In genomic region chr6:147030096-147030885, GRCm38 (mm10) we compare ENCODE assay signal across 24 mouse cellular contexts. TPM values are rescaled to one million over a fixed set of nuclear protein-coding genes. Genes with fewer than 3 reads are reported as not detected.
DNase-seq lines count a peak whose midpoint lies in the region; ATAC-seq and TF ChIP-seq lines count a peak whose summit lies in the region.
"Had no signal": no experiment of that assay in that cellular context is flagged by ENCODE, and none has a peak within 500 bp of the region (broad histone marks: within the 10 kb centered on the region; RNA-seq: fewer than 3 reads in every experiment).

No protein-coding gene starts in this region.

- no peaks in the 10 kb centered on the region; the same call in 1 of the 2 replicates for H3K36me3 ChIP-seq in forebrain, embryonic 13.5 days (ENCODE audit: poor library complexity, severe bottlenecking)
- no peaks in the 10 kb centered on the region for H3K36me3 ChIP-seq in forebrain, embryonic 11.5 days (ENCODE audit: control insufficient read depth, insufficient read depth, low read length)
- H3K36me3 ChIP-seq: hindbrain, embryonic 15.5 days; neural tube, embryonic 13.5 days had no signal

- WGBS in forebrain, embryonic 13.5 days, result 77% methylated on average over 15 of the region's 15 CpGs
- 89% methylated on average over 15 of the region's 15 CpGs for WGBS in forebrain, embryonic 11.5 days
- 11% methylated on average over 15 of the region's 15 CpGs for WGBS in cerebellum, adult 2 months

- no peak for TF ChIP-seq CTCF in cerebellum, adult 2 months (IDR thresholded peaks at IDR 0.05; ENCODE audit: borderline replicate concordance, insufficient read depth, low read depth, low read length)
- TF ChIP-seq CTCF in layer of hippocampus, adult 2 months (conservative IDR thresholded peaks at IDR 0.05), result no peak

- TF ChIP-seq POLR2A in cerebellum, adult 2 months (IDR thresholded peaks at IDR 0.05; ENCODE audit: borderline replicate concordance, insufficient read depth, low read length), result no peak

- H3K27me3 ChIP-seq in forebrain, embryonic 13.5 days, result no peaks in the 10 kb centered on the region
- H3K27me3 ChIP-seq in forebrain, embryonic 11.5 days (ENCODE audit: control insufficient read depth, insufficient read depth, low read length), result no peaks in the 10 kb centered on the region
- H3K27me3 ChIP-seq in cerebellum, adult 2 months (ENCODE audit: control insufficient read depth, insufficient read depth, low read length), result no peaks in the 10 kb centered on the region
- H3K27me3 ChIP-seq: embryonic facial prominence, embryonic 13.5 days; heart, embryonic 12.5 days; hindbrain, embryonic 15.5 days; kidney, embryonic 15.5 days; limb, embryonic 13.5 days; neural tube, embryonic 13.5 days; Patski had no signal

- no peak for DNase-seq in forebrain, embryonic 11.5 days (ENCODE audit: low spot score)
- DNase-seq in left cerebral cortex, postnatal 4 days, result peak; percentile 78
- DNase-seq in left cerebral cortex, postnatal 10 days (ENCODE audit: extremely low spot score in 1 of 2, low spot score in 2 of 2), result no peak
- peak; percentile 77 to 81 for DNase-seq in cerebellum, adult 2 months
- peak; percentile 63 to 72 for DNase-seq in cerebellum, postnatal 36 days
- no peak for DNase-seq in layer of hippocampus, adult 2 months (ENCODE audit: low spot score in 2 of 2)
- no peak for DNase-seq in embryo, embryonic 9.5 days (ENCODE audit: extremely low spot score)
- DNase-seq: adrenal gland, postnatal 14 days; gastrocnemius, postnatal 36 days; kidney, postnatal 4 days had no signal

- H3K9ac ChIP-seq in forebrain, embryonic 13.5 days, result no peak overlapping the region
- H3K9ac ChIP-seq in forebrain, embryonic 11.5 days (ENCODE audit: low read length), result no peak overlapping the region
- H3K9ac ChIP-seq: embryonic facial prominence, embryonic 13.5 days; heart, embryonic 12.5 days; hindbrain, embryonic 15.5 days; kidney, embryonic 15.5 days; limb, embryonic 13.5 days; liver, embryonic 14.5 days; neural tube, embryonic 13.5 days had no signal

- ATAC-seq in forebrain, embryonic 13.5 days, result peak; percentile 41; the same call in 1 of the 2 replicates
- ATAC-seq in forebrain, embryonic 11.5 days (replicated peaks; ENCODE audit: low FRiP score), result no peak
- ATAC-seq: activated CD4-positive, CD25-positive, alpha-beta regulatory T cell, adult 4 months; intestine, postnatal 0 days; Patski had no signal

- no peak overlapping the region for H3K27ac ChIP-seq in forebrain, embryonic 13.5 days
- H3K27ac ChIP-seq in forebrain, embryonic 11.5 days (ENCODE audit: low read depth, low read length), result no peak overlapping the region
- peak overlapping the region; percentile 58 for H3K27ac ChIP-seq in cerebellum, adult 2 months (ENCODE audit: insufficient read depth, low read length)
- no peak overlapping the region for H3K27ac ChIP-seq in layer of hippocampus, adult 2 months
- H3K27ac ChIP-seq: embryonic facial prominence, embryonic 13.5 days; hindbrain, embryonic 15.5 days; kidney, embryonic 15.5 days; limb, embryonic 13.5 days; liver, embryonic 14.5 days; macrophage; neural tube, embryonic 13.5 days had no signal

- H3K4me1 ChIP-seq in forebrain, embryonic 13.5 days, result no peaks in the 10 kb centered on the region
- no peaks in the 10 kb centered on the region for H3K4me1 ChIP-seq in forebrain, embryonic 11.5 days (replicated peaks; ENCODE audit: control insufficient read depth, insufficient read depth, low read length)
- H3K4me1 ChIP-seq in cerebellum, adult 2 months (ENCODE audit: control insufficient read depth, insufficient read depth, low read length), result peaks cover 20% of the 10 kb centered on the region
- H3K4me1 ChIP-seq: embryonic facial prominence, embryonic 13.5 days; hindbrain, embryonic 15.5 days; kidney, embryonic 15.5 days; limb, embryonic 13.5 days; neural tube, embryonic 13.5 days had no signal

- no peak overlapping the region for H3K4me2 ChIP-seq in forebrain, embryonic 13.5 days
- H3K4me2 ChIP-seq in forebrain, embryonic 11.5 days (ENCODE audit: low read depth, low read length, severe bottlenecking), result no peak overlapping the region
- H3K4me2 ChIP-seq: embryonic facial prominence, embryonic 13.5 days; heart, embryonic 12.5 days; hindbrain, embryonic 15.5 days; kidney, embryonic 15.5 days; limb, embryonic 13.5 days; midbrain, embryonic 11.5 days; neural tube, embryonic 13.5 days had no signal

- H3K4me3 ChIP-seq in forebrain, embryonic 13.5 days, result no peak overlapping the region
- no peak overlapping the region for H3K4me3 ChIP-seq in forebrain, embryonic 11.5 days (ENCODE audit: low read depth, low read length)
- H3K4me3 ChIP-seq in cerebellum, adult 2 months (replicated peaks; ENCODE audit: insufficient read depth, low read depth, low read length), result peak overlapping the region; percentile 42
- no peak overlapping the region for H3K4me3 ChIP-seq in layer of hippocampus, adult 2 months
- H3K4me3 ChIP-seq: embryonic facial prominence, embryonic 13.5 days; heart, embryonic 12.5 days; hindbrain, embryonic 15.5 days; kidney, embryonic 15.5 days; limb, embryonic 13.5 days; neural tube, embryonic 13.5 days had no signal

- H3K9me3 ChIP-seq in forebrain, embryonic 13.5 days (replicated peaks), result no peaks in the 10 kb centered on the region
- H3K9me3 ChIP-seq in forebrain, embryonic 11.5 days (ENCODE audit: control insufficient read depth, low read length), result no peaks in the 10 kb centered on the region
- H3K9me3 ChIP-seq: embryonic facial prominence, embryonic 13.5 days; heart, embryonic 12.5 days; hindbrain, embryonic 15.5 days; kidney, embryonic 15.5 days; limb, embryonic 13.5 days; neural tube, embryonic 13.5 days had no signal

- intact Hi-C loops in left cerebral cortex, postnatal 4 days (cut with DNase I), result no loop called here
- intact Hi-C loops in left cerebral cortex, postnatal 10 days (cut with DNase I), result no loop called here

RNA-seq across cellular contexts. Expression of gene Rep15, which starts 2.1 kb away (rescaled TPM):
- polyA plus RNA-seq in forebrain, embryonic 13.5 days (2015; fragmentation: Nextera tagmentation; extraction: Ambion mirVana), result 0.62 and 0.97 TPM in 2 replicates
- 1.3 and 1.5 TPM in 2 replicates for polyA plus RNA-seq in forebrain, embryonic 11.5 days (2014; fragmentation: Nextera tagmentation; extraction: Ambion mirVana)
- 1 to 10 TPM; 2.9 to 5.0 TPM for total RNA-seq in left cerebral cortex, postnatal 4 days (2021)
- total RNA-seq in left cerebral cortex, postnatal 10 days (2021), result 1 to 10 TPM; 2.9 TPM
- polyA plus RNA-seq in cerebellum, adult 2 months (2012; rRNA removed), result 0.40 and 0.69 TPM in 2 replicates
- total RNA-seq in layer of hippocampus, adult 2 months (2021), result 1 to 10 TPM; 1.1 to 2.1 TPM

RNA-seq across cellular contexts. Expression of gene Mrps35, which starts 12.3 kb away (rescaled TPM):
- polyA plus RNA-seq in forebrain, embryonic 13.5 days (2015; fragmentation: Nextera tagmentation; extraction: Ambion mirVana), result 99.0 and 112 TPM in 2 replicates
- polyA plus RNA-seq in forebrain, embryonic 11.5 days (2014; fragmentation: Nextera tagmentation; extraction: Ambion mirVana), result 104 and 108 TPM in 2 replicates
- 10 to 100 TPM; 59.3 to 60.8 TPM for total RNA-seq in left cerebral cortex, postnatal 4 days (2021)
- 10 to 100 TPM; 48.0 to 49.7 TPM for total RNA-seq in left cerebral cortex, postnatal 10 days (2021)
- polyA plus RNA-seq in cerebellum, adult 2 months (2012; rRNA removed), result 41.7 and 41.9 TPM in 2 replicates
- total RNA-seq in layer of hippocampus, adult 2 months (2021), result 10 to 100 TPM; 41.7 to 54.8 TPM

RNA-seq across cellular contexts. Expression of gene Mansc4, which starts 56.5 kb away (rescaled TPM):
- 0.49 and 0.58 TPM in 2 replicates for polyA plus RNA-seq in forebrain, embryonic 13.5 days (2015; fragmentation: Nextera tagmentation; extraction: Ambion mirVana)
- polyA plus RNA-seq in forebrain, embryonic 11.5 days (2014; fragmentation: Nextera tagmentation; extraction: Ambion mirVana), result 0.72 and 1.1 TPM in 2 replicates
- under 1 TPM; 0.32 to 0.46 TPM for total RNA-seq in left cerebral cortex, postnatal 4 days (2021)
- total RNA-seq in left cerebral cortex, postnatal 10 days (2021), result under 1 TPM; 0.41 to 0.45 TPM
- polyA plus RNA-seq in cerebellum, adult 2 months (2012; rRNA removed), result 0.19 and 0.21 TPM in 2 replicates
- under 1 TPM in 1 of 2 experiments, not detected in 1; 0.77 TPM for total RNA-seq in layer of hippocampus, adult 2 months (2021)
- total RNA-seq: gastrocnemius, postnatal 36 days; heart, postnatal 25 days had no signal
- polyA plus RNA-seq: liver, embryonic 14.5 days; macrophage had no signal

Comparison
In these comparisons a context has a peak if more than half of its experiments do, and no peak if none do; other contexts are left out.
1. DNase-seq: peak in left cerebral cortex, postnatal 4 days (single experiment), cerebellum, adult 2 months (2 of 2) and cerebellum, postnatal 36 days (2 of 2); none in forebrain, embryonic 11.5 days (single experiment), left cerebral cortex, postnatal 10 days (0 of 2), layer of hippocampus, adult 2 months (0 of 2) and embryo, embryonic 9.5 days (single experiment).